Mouse (Mus musculus) G1E (cell line): ENCODE measurements around the gene Gzf1. TPM values are rescaled to one million over a fixed set of nuclear protein-coding genes. Genes with fewer than 3 reads are reported as not detected.

ENCODE experiments used
- ATAC-seq: 2 replicates; pipeline ENCODE4 v1.8.0; 2016; ENCODE audit warnings: mild to moderate bottlenecking; ENCODE audit not compliant: insufficient number of reproducible peaks, poor library complexity, low FRiP score, severe bottlenecking; ENCODE audit errors: extremely low read depth
- DNase-seq: peaks from one replicate; pipeline ENCODE4 v3.0.0; 2012; ENCODE audit warnings: low spot score
- H3K27me3 ChIP-seq: 2 replicates; pipeline ENCODE4 v1.6.1; 2012; ENCODE audit warnings: mild to moderate bottlenecking, low read length, inconsistent platforms; ENCODE audit not compliant: insufficient read depth
- H3K36me3 ChIP-seq: replicated peaks from 2 replicates; pipeline ENCODE3; 2012; ENCODE audit warnings: mild to moderate bottlenecking, inconsistent platforms
- H3K4me1 ChIP-seq: 2 replicates; pipeline ENCODE4 v1.6.1; 2012; ENCODE audit warnings: low read depth, low read length, inconsistent platforms, mixed read lengths; ENCODE audit not compliant: insufficient read depth
- H3K4me3 ChIP-seq: 2 replicates; pipeline ENCODE4 v1.5.1; 2012; ENCODE audit warnings: low read depth, mild to moderate bottlenecking, inconsistent platforms, low read length, moderate library complexity, mixed read lengths
- H3K9me3 ChIP-seq: replicated peaks from 2 replicates; pipeline ENCODE4 v1.6.1; 2012; ENCODE audit warnings: inconsistent platforms
- CTCF ChIP-seq: IDR thresholded peaks from 2 replicates; pipeline ENCODE4 v1.5.1; 2012; ENCODE audit warnings: low read depth, low read length, inconsistent platforms, mixed read lengths
- GATA1 ChIP-seq: IDR thresholded peaks from 2 replicates; pipeline ENCODE4 v1.6.1; 2012; ENCODE audit warnings: borderline replicate concordance, low read length, inconsistent platforms, mixed read lengths
- GATA2 ChIP-seq: IDR thresholded peaks from 2 replicates; pipeline ENCODE4 v1.6.1; 2012; ENCODE audit warnings: low read depth, low read length, inconsistent platforms, borderline replicate concordance
- POLR2AphosphoS5 ChIP-seq: IDR thresholded peaks from 2 replicates; pipeline ENCODE4 v1.6.1; 2012; ENCODE audit warnings: low read depth, low read length, inconsistent platforms; ENCODE audit not compliant: insufficient replicate concordance
- TAL1 ChIP-seq: conservative IDR thresholded peaks from 2 replicates; pipeline ENCODE4 v1.6.1; 2012; ENCODE audit warnings: low read depth, low read length, inconsistent platforms, mixed read lengths
- polyA plus RNA-seq: library from polyadenylated mRNA; stranded (reverse); fragments of >175 nt; gene quantifications from 2 replicates; pipeline ENCODE4 v1.2.3, GENCODE M21; 2012
- total RNA-seq, 2 experiments: library from RNA; stranded (forward) in 1 of 2; stranded (reverse) in 1 of 2; fragments of 200-1000 nt in 1 of 2; fragments of >200 nt in 1 of 2; fragmentation: Nextera tagmentation in 1 of 2; gene quantifications; 2 replicates each; pipeline ENCODE4 v1.2.3; 2014 to 2017

Gene Gzf1
- total and polyA plus RNA-seq, 3 experiments: 12.0 to 28.4 (median 27.8) TPM

DNA sequence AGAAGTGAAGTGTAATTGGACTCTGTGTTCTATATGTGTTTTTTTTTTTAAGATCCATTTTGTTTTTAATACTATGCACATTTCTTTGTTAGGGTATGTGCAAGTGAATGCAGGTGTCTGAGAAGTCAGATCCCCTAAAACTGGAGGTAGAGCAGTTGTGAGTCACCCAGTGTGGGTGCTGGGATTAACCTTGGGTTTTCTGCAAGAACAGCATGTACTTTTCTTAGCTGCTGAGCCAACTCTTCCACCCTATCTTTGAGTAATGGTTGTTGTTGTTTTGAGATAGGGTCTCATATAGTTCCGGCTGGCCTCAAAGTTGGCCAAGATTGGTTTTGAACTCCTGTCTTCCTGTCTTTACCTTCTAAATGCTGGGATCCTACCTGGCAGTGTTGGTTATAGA is 2.2 kb downstream of the Gzf1 start:
- no peak for TF ChIP-seq GATA2
- TF ChIP-seq CTCF: no peak
- TF ChIP-seq GATA1: no peak
- no peak for TF ChIP-seq POLR2AphosphoS5
- TF ChIP-seq TAL1: no peak
- Histone ChIP-seq H3K4me1 (peaks cover 43% of the 10 kb centered on the region), H3K36me3 (peaks cover 55% of the 10 kb centered on the region), H3K27me3 (no peaks in the 10 kb centered on the region), H3K9me3 (no peaks in the 10 kb centered on the region), H3K4me3 (no peak overlapping the region)
- no peak for DNase-seq
- ATAC-seq: no peak

- H3K4me1 ChIP-seq: peaks cover 27% of the 10 kb centered on the region
- no peak for TF ChIP-seq CTCF
- no peak for TF ChIP-seq POLR2AphosphoS5
- no peak for TF ChIP-seq TAL1
- TF ChIP-seq GATA1: no peak
- TF ChIP-seq GATA2: no peak
- no peak for ATAC-seq
- H3K36me3 ChIP-seq: peaks cover 68% of the 10 kb centered on the region
- no peaks in the 10 kb centered on the region for H3K9me3 ChIP-seq
- no peak overlapping the region; the same call in 1 of the 2 replicates for H3K4me3 ChIP-seq
- H3K27me3 ChIP-seq: no peaks in the 10 kb centered on the region
- no peak for DNase-seq
Measured at GRCm38 (mm10) chr2:148684972-148685371, 4.1 kb downstream of the Gzf1 start.

- no peaks in the 10 kb centered on the region for H3K9me3 ChIP-seq
- TF ChIP-seq GATA1 (no peak), GATA2 (no peak), POLR2AphosphoS5 (no peak), CTCF (no peak)
- ATAC-seq (no peak), DNase-seq (no peak)
- H3K4me3 ChIP-seq: no peak overlapping the region
- H3K27me3 ChIP-seq: no peaks in the 10 kb centered on the region
- peaks cover 75% of the 10 kb centered on the region for H3K36me3 ChIP-seq
- peaks cover 20% of the 10 kb centered on the region for H3K4me1 ChIP-seq
Measured at GRCm38 (mm10) chr2:148685709-148686108, 4.9 kb downstream of the Gzf1 start.

DNA sequence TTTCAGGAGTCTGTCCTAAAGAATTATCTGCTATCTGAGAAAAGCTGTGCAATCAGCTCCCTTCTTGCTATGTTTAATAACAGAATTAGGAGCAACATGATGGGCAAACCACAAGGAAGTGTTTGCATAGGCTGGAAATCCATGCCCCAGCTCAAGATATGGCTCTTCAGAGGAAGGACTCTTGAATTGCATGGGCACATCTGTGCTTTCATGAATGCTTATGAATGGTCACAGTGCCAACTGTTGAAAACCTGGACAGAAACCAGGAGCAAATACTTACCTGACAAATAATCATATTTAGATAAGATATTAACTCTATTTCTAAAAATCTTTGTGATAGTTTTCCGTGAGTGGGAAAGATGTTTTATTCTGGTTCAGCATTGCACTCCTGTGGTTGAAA is 6.0 kb downstream of the Gzf1 start:
- TF ChIP-seq TAL1 (no peak), GATA1 (no peak), CTCF (no peak), POLR2AphosphoS5 (no peak), GATA2 (no peak)
- DNase-seq: no peak
- H3K9me3 ChIP-seq: no peaks in the 10 kb centered on the region
- peaks cover 16% of the 10 kb centered on the region for H3K4me1 ChIP-seq
- no peak overlapping the region for H3K4me3 ChIP-seq
- H3K27me3 ChIP-seq: no peaks in the 10 kb centered on the region
- no peak for ATAC-seq
- peaks cover 86% of the 10 kb centered on the region for H3K36me3 ChIP-seq

DNA sequence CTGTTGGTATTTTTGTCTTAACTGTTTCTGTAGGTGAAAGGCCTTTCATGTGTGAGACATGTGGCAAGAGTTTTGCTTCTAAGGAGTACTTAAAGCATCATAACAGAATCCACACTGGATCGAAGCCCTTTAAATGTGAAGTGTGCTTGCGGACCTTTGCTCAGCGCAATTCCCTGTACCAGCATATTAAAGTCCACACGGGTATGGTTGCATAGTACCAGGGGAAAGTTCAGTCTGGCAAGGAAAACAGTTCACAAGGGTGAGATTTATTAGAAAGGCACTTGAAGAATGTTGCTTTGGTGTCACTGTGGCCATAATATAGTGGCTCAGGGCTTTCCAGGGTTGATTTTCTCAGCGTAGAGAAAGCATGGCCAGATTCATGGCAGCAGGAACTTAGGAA is 7.1 kb downstream of the Gzf1 start:
- DNase-seq (no peak), ATAC-seq (no peak)
- H3K4me3 ChIP-seq: no peak overlapping the region
- peaks cover 91% of the 10 kb centered on the region for H3K36me3 ChIP-seq
- TF ChIP-seq POLR2AphosphoS5 (no peak), CTCF (no peak), GATA2 (no peak), GATA1 (no peak), TAL1 (no peak)
- peaks cover 8% of the 10 kb centered on the region for H3K4me1 ChIP-seq
- H3K9me3 ChIP-seq: no peaks in the 10 kb centered on the region
- no peaks in the 10 kb centered on the region for H3K27me3 ChIP-seq

- no peaks in the 10 kb centered on the region for H3K9me3 ChIP-seq
- ATAC-seq (no peak), DNase-seq (no peak)
- no peak for TF ChIP-seq TAL1
- no peak for TF ChIP-seq GATA2
- no peak for TF ChIP-seq CTCF
- no peak for TF ChIP-seq POLR2AphosphoS5
- no peak for TF ChIP-seq GATA1
- peaks cover 6% of the 10 kb centered on the region for H3K4me1 ChIP-seq
- peaks cover 85% of the 10 kb centered on the region for H3K36me3 ChIP-seq
- H3K4me3 ChIP-seq: no peak overlapping the region
- H3K27me3 ChIP-seq: no peaks in the 10 kb centered on the region
Measured at GRCm38 (mm10) chr2:148689444-148690140, 8.8 kb downstream of the Gzf1 start.
